13 mouse cellular contexts compared by ENCODE assay signal in the genomic region with DNA sequence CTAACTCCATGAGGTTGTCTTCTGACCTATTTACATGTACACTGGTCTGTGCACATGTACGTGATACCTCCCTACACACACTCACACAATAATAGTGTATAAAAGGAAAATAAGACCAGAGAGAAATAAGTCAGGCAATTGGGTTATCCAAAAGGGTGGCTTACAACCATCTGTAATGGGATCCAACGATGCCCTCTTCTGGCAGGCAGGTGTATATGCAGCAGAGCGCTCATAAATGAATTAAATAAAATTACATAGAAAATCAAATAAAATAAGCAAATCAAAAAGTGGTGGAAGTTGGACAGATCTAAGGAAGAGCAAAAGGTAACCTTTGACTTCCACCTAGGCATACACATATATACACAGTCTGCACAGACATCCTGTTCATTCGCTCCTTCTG. TPM values are rescaled to one million over a fixed set of nuclear protein-coding genes. Genes with fewer than 3 reads are reported as not detected.
DNase-seq lines count a peak whose midpoint lies in the region; ATAC-seq and TF ChIP-seq lines count a peak whose summit lies in the region.
"Had no signal": no experiment of that assay in that cellular context is flagged by ENCODE, and none has a peak within 500 bp of the region (broad histone marks: within the 10 kb centered on the region; RNA-seq: fewer than 3 reads in every experiment).

No protein-coding gene starts in this region.

- H3K36me3 ChIP-seq in liver, adult 2 months (ENCODE audit: control insufficient read depth, insufficient read depth, low read length): no peaks in the 10 kb centered on the region

- H3K27ac ChIP-seq in liver, adult 2 months (replicated peaks; ENCODE audit: insufficient read depth, low read depth, low read length): no peak overlapping the region
- H3K27ac ChIP-seq: forebrain, embryonic 13.5 days; macrophage had no signal

- TF ChIP-seq POLR2A in liver, adult 2 months (IDR thresholded peaks at IDR 0.05; ENCODE audit: extremely low read depth, insufficient read depth, low read length): no peak

- intact Hi-C loops in left cerebral cortex, postnatal 14 days (cut with DNase I): no loop called here

- no peak overlapping the region for H3K4me3 ChIP-seq in liver, adult 2 months (ENCODE audit: insufficient read depth, low read depth, low read length)
- H3K4me3 ChIP-seq: forebrain, embryonic 13.5 days had no signal

- WGBS in liver, adult 2 months: 55% methylated on average over 4 of the region's 4 CpGs

- H3K4me1 ChIP-seq in liver, adult 2 months (ENCODE audit: control insufficient read depth, insufficient read depth, low read length): no peaks in the 10 kb centered on the region
- H3K4me1 ChIP-seq: forebrain, embryonic 13.5 days had no signal

- no peak overlapping the region for H3K9ac ChIP-seq in liver, adult 2 months (ENCODE audit: low read depth, low read length)
- H3K9ac ChIP-seq: forebrain, embryonic 13.5 days had no signal

- peak; percentile 31; the same call in 1 of the 2 replicates for TF ChIP-seq CTCF in liver, adult 2 months (IDR thresholded peaks at IDR 0.05; ENCODE audit: low read depth, low read length)

- no peaks in the 10 kb centered on the region for H3K27me3 ChIP-seq in liver, adult 2 months (ENCODE audit: control insufficient read depth, insufficient read depth, low read length)
- H3K27me3 ChIP-seq: forebrain, embryonic 13.5 days had no signal

- DNase-seq in adrenal gland, postnatal 14 days: peak; percentile 24
- DNase-seq in adrenal gland, adult 18-20 months (ENCODE audit: low spot score in 2 of 2): no peak
- peak; percentile 3 for DNase-seq in liver, adult 2 months (ENCODE audit: extremely low read depth, low read depth, low spot score)
- DNase-seq in liver (no peak), ES-CJ7 (ENCODE audit: low read depth, low spot score) (peak; percentile 4)
- no peak for DNase-seq in left cerebral cortex, postnatal 14 days (ENCODE audit: low spot score in 2 of 2)
- DNase-seq in right cerebral cortex, postnatal 14 days: no peak
- DNase-seq: embryo, embryonic 11 days had no signal

- H3K79me2 ChIP-seq in liver, adult 2 months (ENCODE audit: control insufficient read depth, insufficient read depth, low read length): no peaks in the 10 kb centered on the region

- peak; percentile 48; the same call in 1 of the 2 replicates for ATAC-seq in megakaryocyte progenitor cell, adult 5-6 weeks (replicated peaks; ENCODE audit: poor library complexity)
- ATAC-seq: forebrain, embryonic 13.5 days had no signal

RNA-seq across cellular contexts. Expression of gene Akap14, which starts 10.8 kb away (rescaled TPM):
- not detected in 2 replicates for total RNA-seq in adrenal gland, postnatal 14 days (2021)
- total RNA-seq in adrenal gland, adult 18-20 months (2021): not detected
- not detected in 2 replicates for total RNA-seq in liver, adult 2 months (2014; rRNA removed)
- not detected in 2 replicates for polyA plus RNA-seq in liver, adult 2 months (2012; rRNA removed)
- total RNA-seq in megakaryocyte progenitor cell, adult 5-6 weeks (2015): 0.20 TPM in 1 of 2 replicates, not detected in the other
- not detected in 2 replicates for total RNA-seq in megakaryocyte progenitor cell, adult 5-6 weeks (2017)
- total RNA-seq in left cerebral cortex, postnatal 14 days (2021): not detected
- total RNA-seq: adrenal gland, postnatal 4 days had no signal
- polyA plus RNA-seq: intestine, embryonic 14.5 days; macrophage had no signal

RNA-seq across cellular contexts. Expression of gene Nkap, which starts 31.2 kb away (rescaled TPM):
- 12.7 and 16.5 TPM in 2 replicates for total RNA-seq in adrenal gland, postnatal 14 days (2021)
- total RNA-seq in adrenal gland, adult 18-20 months (2021): 10 to 100 TPM; 10.8 to 15.1 TPM
- total RNA-seq in liver, adult 2 months (2014; rRNA removed): 4.3 and 5.0 TPM in 2 replicates
- 0.97 and 1.1 TPM in 2 replicates for polyA plus RNA-seq in liver, adult 2 months (2012; rRNA removed)
- total RNA-seq in megakaryocyte progenitor cell, adult 5-6 weeks (2015): 20.9 and 22.5 TPM in 2 replicates
- 29.1 and 34.3 TPM in 2 replicates for total RNA-seq in megakaryocyte progenitor cell, adult 5-6 weeks (2017)
- 10 to 100 TPM; 15.2 to 15.9 TPM for total RNA-seq in left cerebral cortex, postnatal 14 days (2021)

RNA-seq across cellular contexts. Expression of gene Ndufa1, which starts 33.1 kb away (rescaled TPM):
- total RNA-seq in adrenal gland, postnatal 14 days (2021): 610 and 644 TPM in 2 replicates
- 100 to 1,000 TPM; 442 to 644 TPM for total RNA-seq in adrenal gland, adult 18-20 months (2021)
- 297 and 311 TPM in 2 replicates for total RNA-seq in liver, adult 2 months (2014; rRNA removed)
- 260 and 276 TPM in 2 replicates for polyA plus RNA-seq in liver, adult 2 months (2012; rRNA removed)
- 169 and 211 TPM in 2 replicates for total RNA-seq in megakaryocyte progenitor cell, adult 5-6 weeks (2015)
- total RNA-seq in megakaryocyte progenitor cell, adult 5-6 weeks (2017): 92.0 and 145 TPM in 2 replicates
- total RNA-seq in left cerebral cortex, postnatal 14 days (2021): 100 to 1,000 TPM; 252 to 260 TPM

RNA-seq across cellular contexts. Expression of gene Rnf113a1, which starts 33.2 kb away (rescaled TPM):
- total RNA-seq in adrenal gland, postnatal 14 days (2021): 4.1 and 4.2 TPM in 2 replicates
- 1 to 10 TPM; 3.0 to 3.5 TPM for total RNA-seq in adrenal gland, adult 18-20 months (2021)
- total RNA-seq in liver, adult 2 months (2014; rRNA removed): 0.87 and 1.1 TPM in 2 replicates
- polyA plus RNA-seq in liver, adult 2 months (2012; rRNA removed): 1.4 and 1.7 TPM in 2 replicates
- total RNA-seq in megakaryocyte progenitor cell, adult 5-6 weeks (2015): 6.6 and 9.7 TPM in 2 replicates
- total RNA-seq in megakaryocyte progenitor cell, adult 5-6 weeks (2017): 4.4 and 6.0 TPM in 2 replicates
- 1 to 10 TPM; 5.5 to 7.3 TPM for total RNA-seq in left cerebral cortex, postnatal 14 days (2021)

RNA-seq across cellular contexts. Expression of gene Upf3b, which starts 47.7 kb away (rescaled TPM):
- 16.2 and 21.1 TPM in 2 replicates for total RNA-seq in adrenal gland, postnatal 14 days (2021)
- total RNA-seq in adrenal gland, adult 18-20 months (2021): 10 to 100 TPM; 12.2 to 15.6 TPM
- total RNA-seq in liver, adult 2 months (2014; rRNA removed): 4.6 and 5.7 TPM in 2 replicates
- 1.4 and 2.2 TPM in 2 replicates for polyA plus RNA-seq in liver, adult 2 months (2012; rRNA removed)
- 55.0 and 70.9 TPM in 2 replicates for total RNA-seq in megakaryocyte progenitor cell, adult 5-6 weeks (2015)
- total RNA-seq in megakaryocyte progenitor cell, adult 5-6 weeks (2017): 57.4 and 71.0 TPM in 2 replicates
- 10 to 100 TPM; 15.0 to 15.6 TPM for total RNA-seq in left cerebral cortex, postnatal 14 days (2021)

Comparison
In these comparisons a context has a peak if more than half of its experiments do, and no peak if none do; other contexts are left out.
1. DNase-seq: peak in adrenal gland, postnatal 14 days (single experiment), liver, adult 2 months (single experiment) and ES-CJ7 (single experiment); none in adrenal gland, adult 18-20 months (0 of 2), liver (single experiment), left cerebral cortex, postnatal 14 days (0 of 2) and right cerebral cortex, postnatal 14 days (single experiment).